Mouse (Mus musculus) neural tube, embryonic 15.5 days (tissue): ENCODE results near the gene Actl7a. TPM values are rescaled to one million over a fixed set of nuclear protein-coding genes. Genes with fewer than 3 reads are reported as not detected.

Experiments used
- ATAC-seq: fragments of 200-750 bp; cut with Nextera tagmentation; 2 replicates; pipeline ENCODE4 v1.8.0; 2017; ENCODE audit warnings: mild to moderate bottlenecking, moderate TSS enrichment, moderate library complexity; ENCODE audit not compliant: low FRiP score
- H3K27ac ChIP-seq: fragments of 300-500 bp; sonication (generic); replicated peaks from 2 replicates; pipeline ENCODE4 v1.5.1; 2015; ENCODE audit warnings: mild to moderate bottlenecking, inconsistent platforms
- H3K27me3 ChIP-seq: fragments of 300-500 bp; sonication (generic); replicated peaks from 2 replicates; pipeline ENCODE4 v1.6.1; 2015; ENCODE audit warnings: inconsistent platforms
- H3K36me3 ChIP-seq: fragments of 300-500 bp; sonication (generic); 2 replicates; pipeline ENCODE4 v1.6.1; 2015; ENCODE audit warnings: inconsistent platforms
- H3K4me1 ChIP-seq: fragments of 300-500 bp; sonication (generic); 2 replicates; pipeline ENCODE4 v1.6.1; 2015; ENCODE audit warnings: inconsistent platforms
- H3K4me2 ChIP-seq: fragments of 300-500 bp; sonication (generic); 2 replicates; pipeline ENCODE4 v1.6.1; 2015; ENCODE audit warnings: inconsistent platforms, mild to moderate bottlenecking, moderate library complexity
- H3K4me3 ChIP-seq: fragments of 300-500 bp; sonication (generic); replicated peaks from 2 replicates; pipeline ENCODE4 v1.5.1; 2015; ENCODE audit warnings: mild to moderate bottlenecking, inconsistent platforms
- H3K9ac ChIP-seq: fragments of 300-500 bp; sonication (generic); replicated peaks from 2 replicates; pipeline ENCODE4 v1.6.1; 2015; ENCODE audit warnings: mild to moderate bottlenecking, inconsistent platforms
- H3K9me3 ChIP-seq: fragments of 300-500 bp; sonication (generic); replicated peaks from 2 replicates; pipeline ENCODE4 v1.6.1; 2016; ENCODE audit warnings: inconsistent platforms
- WGBS: fragments of 180-500 bp; shearing (Covaris S2); methylation state at CpG from one replicate; pipeline ENCODE4 v1.1.7; 2015; ENCODE audit warnings: mixed read lengths; 5-methylcytosine and 5-hydroxymethylcytosine counted together
- polyA plus RNA-seq: library from polyadenylated mRNA; unstranded; fragments of >200 nt; fragmentation: Nextera tagmentation; extraction: Ambion mirVana; gene quantifications from 2 replicates; pipeline ENCODE4 v1.2.1, GENCODE M21; 2015

Gene Actl7a
- polyA plus RNA-seq, 1 experiment from 2014 or later, result not detected

- Histone ChIP-seq H3K4me2 (no peak overlapping the region), H3K27me3 (no peaks in the 10 kb centered on the region), H3K9me3 (no peaks in the 10 kb centered on the region), H3K36me3 (no peaks in the 10 kb centered on the region), H3K4me3 (no peak overlapping the region), H3K4me1 (0 out of 2 replicates have a peak, but pooled peaks cover 5% of the 10 kb centered on the region), H3K27ac (no peak overlapping the region), H3K9ac (no peak overlapping the region)
- no peak for ATAC-seq
- WGBS, result 58% methylated on average over 6 of the region's 6 CpGs
Observed at GRCm38 (mm10) chr4:56722346-56722745, 20.9 kb upstream of the Actl7a start.

GRCm38 (mm10) chr4:56723237-56723636 is 20.0 kb upstream of the Actl7a start:
- H3K27me3 ChIP-seq, result no peaks in the 10 kb centered on the region
- WGBS, result 94% methylated on average over 6 of the region's 6 CpGs
- no peak for ATAC-seq

GRCm38 (mm10) chr4:56725839-56726238 is 17.4 kb upstream of the Actl7a start:
- ATAC-seq, result no peak
- 63% methylated on average over 8 of the region's 8 CpGs for WGBS
- no peak overlapping the region for H3K4me2 ChIP-seq

More at GRCm38 (mm10) chr4:56723237-56723636, 20.0 kb upstream of the Actl7a start:
- 0 out of 2 replicates have a peak, but pooled peaks cover 5% of the 10 kb centered on the region for H3K4me1 ChIP-seq
- H3K9ac ChIP-seq, result no peak overlapping the region
- H3K4me3 ChIP-seq, result no peak overlapping the region
- H3K27ac ChIP-seq, result no peak overlapping the region
- H3K9me3 ChIP-seq, result 0 out of 2 replicates have a peak, but pooled peaks cover 3% of the 10 kb centered on the region
- H3K36me3 ChIP-seq, result no peaks in the 10 kb centered on the region
- H3K4me2 ChIP-seq, result no peak overlapping the region

GRCm38 (mm10) chr4:56740020-56740485 is 3.2 kb upstream of the Actl7a start, which contains the start of gene Gm26657:
TSS of gene Gm26657 (plus strand) at chr4:56740070.
- H3K36me3 ChIP-seq, result peaks cover 12% of the 10 kb centered on the region; the same call in 1 of the 2 replicates
- H3K4me1 ChIP-seq, result no peaks in the 10 kb centered on the region
- no peak within 1 kb of the TSS for H3K27ac ChIP-seq
- WGBS, result 89% methylated on average over 18 of the region's 18 CpGs
- no peak within 1 kb of the TSS for H3K4me2 ChIP-seq
- no peak within 1 kb of the TSS for H3K9ac ChIP-seq
- H3K27me3 ChIP-seq, result no peaks in the 10 kb centered on the region
- no peak for ATAC-seq
- no peaks in the 10 kb centered on the region for H3K9me3 ChIP-seq
- H3K4me3 ChIP-seq, result no peak within 1 kb of the TSS

More at GRCm38 (mm10) chr4:56725839-56726238, 17.4 kb upstream of the Actl7a start:
- Histone ChIP-seq H3K4me1 (no peaks in the 10 kb centered on the region), H3K9me3 (0 out of 2 replicates have a peak, but pooled peaks cover 3% of the 10 kb centered on the region), H3K9ac (no peak overlapping the region), H3K36me3 (no peaks in the 10 kb centered on the region), H3K4me3 (no peak overlapping the region), H3K27ac (no peak overlapping the region), H3K27me3 (no peaks in the 10 kb centered on the region)

GRCm38 (mm10) chr4:56740611-56741010 is 2.6 kb upstream of the Actl7a start:
- no peak overlapping the region for H3K9ac ChIP-seq
- H3K4me1 ChIP-seq, result no peaks in the 10 kb centered on the region
- WGBS, result 98% methylated on average over 20 of the region's 20 CpGs
- H3K27ac ChIP-seq, result no peak overlapping the region
- no peaks in the 10 kb centered on the region for H3K9me3 ChIP-seq
- peaks cover 16% of the 10 kb centered on the region for H3K36me3 ChIP-seq
- ATAC-seq, result no peak
- H3K4me2 ChIP-seq, result no peak overlapping the region
- no peaks in the 10 kb centered on the region for H3K27me3 ChIP-seq
- H3K4me3 ChIP-seq, result no peak overlapping the region

- ATAC-seq, result no peak
- Histone ChIP-seq H3K27ac (no peak within 1 kb of the TSS), H3K4me1 (no peaks in the 10 kb centered on the region), H3K4me2 (no peak within 1 kb of the TSS), H3K27me3 (no peaks in the 10 kb centered on the region), H3K36me3 (peaks cover 18% of the 10 kb centered on the region), H3K9ac (no peak within 1 kb of the TSS), H3K4me3 (no peak within 1 kb of the TSS), H3K9me3 (no peaks in the 10 kb centered on the region)
- WGBS, result 97% methylated on average over 13 of the region's 13 CpGs
Observed at GRCm38 (mm10) chr4:56741041-56741493, 2.1 kb upstream of the Actl7a start, which contains the start of gene Actl7b. TSS of gene Actl7b (minus strand) at chr4:56741443.

GRCm38 (mm10) chr4:56742698-56743097 is 515 bp upstream of the Actl7a start:
- ATAC-seq, result no peak
- no peak overlapping the region for H3K9ac ChIP-seq
- H3K4me2 ChIP-seq, result no peak overlapping the region
- no peak overlapping the region for H3K27ac ChIP-seq
- H3K9me3 ChIP-seq, result no peaks in the 10 kb centered on the region
- H3K27me3 ChIP-seq, result no peaks in the 10 kb centered on the region
- WGBS, result 92% methylated on average over 4 of the region's 4 CpGs
- no peak overlapping the region for H3K4me3 ChIP-seq
- H3K36me3 ChIP-seq, result peaks cover 24% of the 10 kb centered on the region
- H3K4me1 ChIP-seq, result no peaks in the 10 kb centered on the region

GRCm38 (mm10) chr4:56746345-56746744 is 3.1 kb downstream of the Actl7a start:
- Histone ChIP-seq H3K9me3 (no peaks in the 10 kb centered on the region), H3K27me3 (no peaks in the 10 kb centered on the region), H3K4me2 (no peak overlapping the region), H3K27ac (no peak overlapping the region), H3K9ac (no peak overlapping the region), H3K4me1 (no peaks in the 10 kb centered on the region), H3K36me3 (peaks cover 50% of the 10 kb centered on the region), H3K4me3 (no peak overlapping the region)
- ATAC-seq, result no peak
- WGBS, result 93% methylated on average over 2 of the region's 2 CpGs

- Histone ChIP-seq H3K9ac (no peak overlapping the region), H3K4me3 (no peak overlapping the region), H3K36me3 (peaks cover 59% of the 10 kb centered on the region), H3K27me3 (no peaks in the 10 kb centered on the region), H3K4me1 (no peaks in the 10 kb centered on the region), H3K4me2 (no peak overlapping the region), H3K9me3 (no peaks in the 10 kb centered on the region), H3K27ac (no peak overlapping the region)
- 95% methylated on average over 9 of the region's 9 CpGs for WGBS
- ATAC-seq, result no peak
Observed at GRCm38 (mm10) chr4:56747456-56747855, 4.2 kb downstream of the Actl7a start.

- no peak overlapping the region for H3K4me2 ChIP-seq
Observed at GRCm38 (mm10) chr4:56756021-56756420, 12.8 kb downstream of the Actl7a start.

GRCm38 (mm10) chr4:56756966-56757600 is 13.9 kb downstream of the Actl7a start:
- Histone ChIP-seq H3K4me3 (no peak overlapping the region), H3K27ac (no peak overlapping the region), H3K27me3 (no peaks in the 10 kb centered on the region), H3K4me2 (no peak overlapping the region), H3K4me1 (no peaks in the 10 kb centered on the region), H3K36me3 (peaks cover 90% of the 10 kb centered on the region), H3K9me3 (no peaks in the 10 kb centered on the region), H3K9ac (no peak overlapping the region)
- ATAC-seq, result no peak
- WGBS, result 96% methylated on average over 10 of the region's 10 CpGs

More at GRCm38 (mm10) chr4:56756021-56756420, 12.8 kb downstream of the Actl7a start:
- Histone ChIP-seq H3K27me3 (no peaks in the 10 kb centered on the region), H3K36me3 (peaks cover 90% of the 10 kb centered on the region), H3K9ac (no peak overlapping the region), H3K9me3 (no peaks in the 10 kb centered on the region), H3K4me3 (no peak overlapping the region), H3K4me1 (no peaks in the 10 kb centered on the region), H3K27ac (no peak overlapping the region)
- no peak for ATAC-seq
- 91% methylated on average over 5 of the region's 5 CpGs for WGBS

- Histone ChIP-seq H3K36me3 (peaks cover 95% of the 10 kb centered on the region), H3K27ac (no peak overlapping the region), H3K4me1 (no peaks in the 10 kb centered on the region), H3K9ac (no peak overlapping the region), H3K27me3 (no peaks in the 10 kb centered on the region), H3K4me3 (no peak overlapping the region), H3K9me3 (no peaks in the 10 kb centered on the region), H3K4me2 (no peak overlapping the region)
- WGBS, result 96% methylated on average over 1 of the region's 1 CpGs
- no peak for ATAC-seq
Observed at GRCm38 (mm10) chr4:56757693-56758092, 14.5 kb downstream of the Actl7a start.
